ENCODE assay signal across 15 mouse cellular contexts in genomic region chr6:94230918-94231317, GRCm38 (mm10). TPM values are rescaled to one million over a fixed set of nuclear protein-coding genes. Genes with fewer than 3 reads are reported as not detected.
A peak's percentile ranks its signal among the peaks of the same experiment; 100 is the strongest.
DNase-seq lines count a peak whose midpoint lies in the region; ATAC-seq and TF ChIP-seq lines count a peak whose summit lies in the region.
"Had no signal": no experiment of that assay in that cellular context is flagged by ENCODE, and none has a peak within 500 bp of the region (broad histone marks: within the 10 kb centered on the region; RNA-seq: fewer than 3 reads in every experiment).

No protein-coding gene starts in this region.

- intact Hi-C loops in heart, adult 2 months (cut with DNase I) = no loop called here
- intact Hi-C loops in gastrocnemius, adult 2 months (cut with DNase I) = no loop called here

- no peak for DNase-seq in heart, adult 2 months
- no peak for DNase-seq in liver
- DNase-seq in lung, postnatal 25 days (ENCODE audit: low spot score) = peak; percentile 34
- no peak for DNase-seq in gastrocnemius, adult 2 months
- no peak for DNase-seq in adrenal gland, adult 2 months
- DNase-seq: cerebellum, adult 11 months; right cerebral cortex, postnatal 4 days had no signal

- 0 out of 2 replicates have a peak overlapping the region, but pooled peaks have one; percentile 52 for H3K9ac ChIP-seq in heart, embryonic 11.5 days (ENCODE audit: low read depth, low read length)
- no peak overlapping the region for H3K9ac ChIP-seq in heart, adult 2 months (ENCODE audit: low read depth, low read length)
- H3K9ac ChIP-seq in liver, embryonic 12.5 days = no peak overlapping the region
- H3K9ac ChIP-seq in intestine, embryonic 15.5 days = no peak overlapping the region
- H3K9ac ChIP-seq: hindbrain, embryonic 15.5 days; midbrain, embryonic 12.5 days had no signal

- H3K79me2 ChIP-seq in heart, adult 2 months (replicated peaks; ENCODE audit: control insufficient read depth, insufficient read depth, low read length) = peaks cover 1% of the 10 kb centered on the region; the same call in 1 of the 2 replicates

- no peaks in the 10 kb centered on the region for H3K27me3 ChIP-seq in heart, embryonic 11.5 days (ENCODE audit: control insufficient read depth, insufficient read depth, low read length)
- H3K27me3 ChIP-seq in heart, adult 2 months (ENCODE audit: control insufficient read depth, insufficient read depth, low read length) = no peaks in the 10 kb centered on the region
- no peaks in the 10 kb centered on the region; the same call in 1 of the 2 replicates for H3K27me3 ChIP-seq in liver, embryonic 12.5 days (replicated peaks)
- no peaks in the 10 kb centered on the region for H3K27me3 ChIP-seq in intestine, embryonic 15.5 days (replicated peaks)
- H3K27me3 ChIP-seq: hindbrain, embryonic 15.5 days; midbrain, embryonic 12.5 days had no signal

- H3K9me3 ChIP-seq in heart, embryonic 11.5 days (replicated peaks; ENCODE audit: control insufficient read depth, low read length) = no peaks in the 10 kb centered on the region
- H3K9me3 ChIP-seq in liver, embryonic 12.5 days (replicated peaks) = no peaks in the 10 kb centered on the region
- no peaks in the 10 kb centered on the region for H3K9me3 ChIP-seq in intestine, embryonic 15.5 days
- H3K9me3 ChIP-seq: hindbrain, embryonic 15.5 days; midbrain, embryonic 12.5 days had no signal

- H3K36me3 ChIP-seq in heart, embryonic 11.5 days (ENCODE audit: control insufficient read depth, insufficient read depth, low read length) = no peaks in the 10 kb centered on the region
- H3K36me3 ChIP-seq in heart, adult 2 months (ENCODE audit: control insufficient read depth, insufficient read depth, low read length) = peaks cover 3% of the 10 kb centered on the region; the same call in 1 of the 2 replicates
- H3K36me3 ChIP-seq in liver, embryonic 12.5 days = no peaks in the 10 kb centered on the region
- H3K36me3 ChIP-seq in intestine, embryonic 15.5 days = no peaks in the 10 kb centered on the region
- H3K36me3 ChIP-seq: hindbrain, embryonic 15.5 days; midbrain, embryonic 12.5 days had no signal

- H3K27ac ChIP-seq in heart, embryonic 11.5 days (ENCODE audit: low read depth, low read length) = peak overlapping the region; percentile 62; the same call in 1 of the 2 replicates
- H3K27ac ChIP-seq in heart, adult 2 months = no peak overlapping the region; the same call in 1 of the 2 replicates
- H3K27ac ChIP-seq in liver, embryonic 12.5 days = no peak overlapping the region
- H3K27ac ChIP-seq in intestine, embryonic 15.5 days = peak overlapping the region; percentile 61; the same call in 1 of the 2 replicates
- H3K27ac ChIP-seq in gastrocnemius, adult 2 months = no peak overlapping the region
- H3K27ac ChIP-seq: hindbrain, embryonic 15.5 days; kidney, postnatal 0 days; midbrain, embryonic 12.5 days had no signal

- TF ChIP-seq POLR2A in heart, adult 2 months (IDR thresholded peaks at IDR 0.05; ENCODE audit: insufficient read depth, low read depth, low read length) = no peak

- TF ChIP-seq CTCF in heart, adult 2 months (IDR thresholded peaks at IDR 0.05) = no peak
- no peak for TF ChIP-seq CTCF in gastrocnemius, adult 2 months (IDR thresholded peaks at IDR 0.05)

- WGBS in heart, embryonic 11.5 days (ENCODE audit: insufficient replicate concordance) = 16% methylated on average over 3 of the region's 3 CpGs
- 55% methylated on average over 3 of the region's 3 CpGs for WGBS in heart, adult 2 months
- 50% methylated on average over 3 of the region's 3 CpGs for WGBS in liver, embryonic 12.5 days (ENCODE audit: insufficient replicate concordance)
- WGBS in intestine, embryonic 15.5 days = 43% methylated on average over 3 of the region's 3 CpGs

- no peak overlapping the region for H3K4me3 ChIP-seq in heart, embryonic 11.5 days (ENCODE audit: low read depth, low read length)
- H3K4me3 ChIP-seq in heart, adult 2 months = no peak overlapping the region
- H3K4me3 ChIP-seq in liver, embryonic 12.5 days = no peak overlapping the region
- H3K4me3 ChIP-seq in intestine, embryonic 15.5 days (replicated peaks) = no peak overlapping the region
- no peak overlapping the region for H3K4me3 ChIP-seq in gastrocnemius, adult 2 months
- H3K4me3 ChIP-seq: hindbrain, embryonic 15.5 days; midbrain, embryonic 12.5 days had no signal

- H3K4me2 ChIP-seq in heart, embryonic 11.5 days = peak overlapping the region; percentile 32
- peak overlapping the region; percentile 27; the same call in 1 of the 2 replicates for H3K4me2 ChIP-seq in liver, embryonic 12.5 days
- H3K4me2 ChIP-seq in intestine, embryonic 15.5 days (replicated peaks) = 0 out of 2 replicates have a peak overlapping the region, but pooled peaks have one; percentile 20
- H3K4me2 ChIP-seq: hindbrain, embryonic 15.5 days; midbrain, embryonic 12.5 days had no signal

- TF ChIP-seq EP300 in heart, adult 2 months (IDR thresholded peaks at IDR 0.05; ENCODE audit: insufficient read depth, low read depth, low read length) = no peak

- H3K4me1 ChIP-seq in heart, embryonic 11.5 days (ENCODE audit: control insufficient read depth, insufficient read depth, low read length) = peaks cover 59% of the 10 kb centered on the region
- peaks cover 12% of the 10 kb centered on the region for H3K4me1 ChIP-seq in heart, adult 2 months (ENCODE audit: control insufficient read depth, insufficient read depth, low read length)
- H3K4me1 ChIP-seq in liver, embryonic 12.5 days = peaks cover 34% of the 10 kb centered on the region
- peaks cover 17% of the 10 kb centered on the region; the same call in 1 of the 2 replicates for H3K4me1 ChIP-seq in intestine, embryonic 15.5 days (replicated peaks)

- ATAC-seq in heart, embryonic 11.5 days (replicated peaks; ENCODE audit: insufficient number of reproducible peaks, low FRiP score, low TSS enrichment) = no peak; the same call in 1 of the 2 replicates
- no peak for ATAC-seq in liver, embryonic 12.5 days
- ATAC-seq in intestine, embryonic 15.5 days = peak; percentile 24; the same call in 1 of the 2 replicates
- ATAC-seq: activated CD4-positive, CD25-positive, alpha-beta regulatory T cell, adult 4 months had no signal

RNA-seq across cellular contexts. Expression of gene Magi1, which starts 52.8 kb away (rescaled TPM):
- 7.9 and 9.2 TPM in 2 replicates for polyA plus RNA-seq in heart, embryonic 11.5 days (2014; fragmentation: Nextera tagmentation; extraction: Ambion mirVana)
- total RNA-seq in heart, adult 2 months (2021) = 10 to 100 TPM; 14.0 to 16.5 TPM
- 4.1 and 5.8 TPM in 2 replicates for polyA plus RNA-seq in heart, adult 2 months (2012; rRNA removed)
- polyA plus RNA-seq in liver, embryonic 12.5 days (2016; fragmentation: Nextera tagmentation; extraction: Ambion mirVana) = 2.5 and 2.7 TPM in 2 replicates
- 10.1 and 10.2 TPM in 2 replicates for polyA plus RNA-seq in intestine, embryonic 15.5 days (2015; fragmentation: Nextera tagmentation; extraction: Ambion mirVana)
- 1 to 10 TPM; 4.2 to 4.5 TPM for total RNA-seq in gastrocnemius, adult 2 months (2021)
- 10 to 100 TPM; 10.8 to 27.3 TPM for total RNA-seq in adrenal gland, adult 2 months (2021)
- 1.6 and 2.4 TPM in 2 replicates for polyA plus RNA-seq in adrenal gland, adult 2 months (2012; rRNA removed)
- total RNA-seq: MEL had no signal

Comparison
In these comparisons a context has a peak if more than half of its experiments do, and no peak if none do; other contexts are left out.
1. H3K27ac ChIP-seq: peak in heart, embryonic 11.5 days (single experiment) and intestine, embryonic 15.5 days (single experiment); none in heart, adult 2 months (single experiment), liver, embryonic 12.5 days (single experiment) and gastrocnemius, adult 2 months (single experiment).
2. Peak in every context shown above with its lines, with median percentiles within 50 percentile points of each other: H3K4me2 ChIP-seq.